Mouse (Mus musculus) left cerebral cortex, postnatal 14 days (tissue): ENCODE results near the gene Vmn1r115. TPM values are rescaled to one million over a fixed set of nuclear protein-coding genes. Genes with fewer than 3 reads are reported as not detected.
"Not testable (repeated sequence)": the region's sequence is repeated elsewhere in the genome, so short reads cannot be mapped to it uniquely, and the experiment has no call there.

Experiments used
- DNase-seq, 2 experiments: peaks; one replicate each; pipeline ENCODE4 v3.0.0; 2021 to 2022; ENCODE audit warnings: low spot score in 2 of 2, mixed read lengths in 1 of 2
- intact Hi-C: fragments of 180-260 bp; cut with DNase I; formaldehyde crosslinking; loops from one replicate; pipeline ENCODE4 v1.15.1; 2025
- long read RNA-seq, 2 experiments: library from polyadenylated mRNA; stranded (forward); transcript quantifications; one replicate each; pipeline ENCODE4 v2.0.0; 2021
- total RNA-seq, 2 experiments: library from RNA; stranded (reverse); gene quantifications; 2 replicates each; pipeline ENCODE4 v1.2.3; 2021

Gene Vmn1r115
- not detected for total RNA-seq
- long read RNA-seq, experiment 1 = 0 reads
- long read RNA-seq, experiment 2 = 0 reads

- DNase-seq, intact Hi-C loops: not testable (repeated sequence)
Measured at GRCm38 (mm10) chr7:20844885-20845284, at the start of gene Vmn1r115. TSS of gene Vmn1r115 (minus strand) at chr7:20844985.

GRCm38 (mm10) chr7:20884021-20884420 lies 39.2 kb upstream of the Vmn1r115 start, which contains the start of gene Vmn1r117:
TSS of gene Vmn1r117 (minus strand) at chr7:20884121.
- intact Hi-C loops, DNase-seq: not testable (repeated sequence)

GRCm38 (mm10) chr7:20871956-20872355 lies 27.2 kb upstream of the Vmn1r115 start, which contains the start of gene Vmn1r116:
TSS of gene Vmn1r116 (plus strand) at chr7:20872256.
- intact Hi-C loops, DNase-seq: not testable (repeated sequence)

- DNase-seq, intact Hi-C loops: not testable (repeated sequence)
Measured at GRCm38 (mm10) chr7:20812086-20812485, 32.7 kb downstream of the Vmn1r115 start, which contains the start of gene Vmn1r114. TSS of gene Vmn1r114 (minus strand) at chr7:20812186.

Other genes starting within 250 kb of the Vmn1r115 start
- gene Gm4513, start 246.0 kb downstream of the Vmn1r115 start, total RNA-seq = not detected
- not detected for gene Vmn1r107, start 176.1 kb downstream of the Vmn1r115 start, total RNA-seq
- gene Vmn1r111, start 141.8 kb downstream of the Vmn1r115 start, total RNA-seq = not detected
- not detected for gene Gm10668, start 114.4 kb downstream of the Vmn1r115 start, total RNA-seq
- gene Vmn1r112, start 73.8 kb downstream of the Vmn1r115 start, total RNA-seq = not detected
- gene Vmn1r113, start 57.7 kb downstream of the Vmn1r115 start, total RNA-seq = not detected
- gene Vmn1r114, start 32.8 kb downstream of the Vmn1r115 start, total RNA-seq = not detected
- not detected for gene Vmn1r116, start 27.3 kb upstream of the Vmn1r115 start, total RNA-seq
- not detected for gene Vmn1r117, start 39.1 kb upstream of the Vmn1r115 start, total RNA-seq
- gene Vmn1r118, start 67.4 kb upstream of the Vmn1r115 start, total RNA-seq = not detected
- gene Vmn1r119, start 167.5 kb upstream of the Vmn1r115 start, total RNA-seq = not detected
- gene Vmn1r120, start 208.8 kb upstream of the Vmn1r115 start, total RNA-seq = not detected